Mouse (Mus musculus) heart, embryonic 16.5 days (tissue): ENCODE measurements at regions not wholly inside any gene's neighbourhood (a gene's known extent, or its start where the extent isn't known, plus 50 kb on each side); places are given as distances from the start of the nearest gene placed in this dataset.

Experiments used
- ATAC-seq: fragments of 200-750 bp; cut with Nextera tagmentation; replicated peaks from 2 replicates; pipeline ENCODE4 v1.8.0; 2017; ENCODE audit warnings: moderate number of reproducible peaks; ENCODE audit not compliant: insufficient read depth, low FRiP score; ENCODE audit errors: extremely low read depth
- H3K27ac ChIP-seq: fragments of 300-500 bp; sonication (generic); 2 replicates; pipeline ENCODE4 v1.5.1; 2014; ENCODE audit warnings: mild to moderate bottlenecking, low read length, control low read depth, moderate library complexity
- H3K27me3 ChIP-seq: fragments of 300-500 bp; sonication (generic); 2 replicates; pipeline ENCODE4 v1.6.1; 2014; ENCODE audit warnings: low read length, mixed read lengths; ENCODE audit not compliant: control insufficient read depth, insufficient read depth
- H3K36me3 ChIP-seq: fragments of 300-500 bp; sonication (generic); 2 replicates; pipeline ENCODE4 v1.6.1; 2014; ENCODE audit not compliant: control insufficient read depth, insufficient read depth
- H3K4me1 ChIP-seq: fragments of 300-500 bp; sonication (generic); 2 replicates; pipeline ENCODE4 v1.6.1; 2014; ENCODE audit warnings: low read length, mixed read lengths; ENCODE audit not compliant: control insufficient read depth, insufficient read depth
- H3K4me2 ChIP-seq: fragments of 300-500 bp; sonication (generic); 2 replicates; pipeline ENCODE4 v1.6.1; 2014; ENCODE audit warnings: low read depth, mild to moderate bottlenecking, control low read depth, low read length
- H3K4me3 ChIP-seq: fragments of 300-500 bp; sonication (generic); 2 replicates; pipeline ENCODE4 v1.5.1; 2014; ENCODE audit warnings: mild to moderate bottlenecking, control low read depth, low read length
- H3K9ac ChIP-seq: fragments of 300-500 bp; sonication (generic); 2 replicates; pipeline ENCODE4 v1.6.1; 2014; ENCODE audit warnings: low read length, control low read depth
- H3K9me3 ChIP-seq: fragments of 300-500 bp; sonication (generic); replicated peaks from 2 replicates; pipeline ENCODE4 v1.6.1; 2016; ENCODE audit warnings: low read length; ENCODE audit not compliant: control insufficient read depth
- WGBS: fragments of 180-500 bp; shearing (Covaris S2); extraction: QIAGEN DNeasy Blood & Tissue Kit; methylation state at CpG from one replicate; pipeline ENCODE4 v1.1.7; 2014; 5-methylcytosine and 5-hydroxymethylcytosine counted together

GRCm38 (mm10) chr2:172773176-172773575, 166.9 kb downstream of the Bmp7 start:
- Histone ChIP-seq H3K36me3 (no peaks in the 10 kb centered on the region), H3K9ac (no peak overlapping the region), H3K4me1 (no peaks in the 10 kb centered on the region), H3K27ac (no peak overlapping the region), H3K4me2 (no peak overlapping the region), H3K27me3 (no peaks in the 10 kb centered on the region), H3K4me3 (no peak overlapping the region), H3K9me3 (0 out of 2 replicates have a peak, but pooled peaks cover 6% of the 10 kb centered on the region)
- WGBS, result 0% methylated on average over 2 of the region's 2 CpGs
- ATAC-seq, result no peak; the same call in 1 of the 2 replicates

DNA sequence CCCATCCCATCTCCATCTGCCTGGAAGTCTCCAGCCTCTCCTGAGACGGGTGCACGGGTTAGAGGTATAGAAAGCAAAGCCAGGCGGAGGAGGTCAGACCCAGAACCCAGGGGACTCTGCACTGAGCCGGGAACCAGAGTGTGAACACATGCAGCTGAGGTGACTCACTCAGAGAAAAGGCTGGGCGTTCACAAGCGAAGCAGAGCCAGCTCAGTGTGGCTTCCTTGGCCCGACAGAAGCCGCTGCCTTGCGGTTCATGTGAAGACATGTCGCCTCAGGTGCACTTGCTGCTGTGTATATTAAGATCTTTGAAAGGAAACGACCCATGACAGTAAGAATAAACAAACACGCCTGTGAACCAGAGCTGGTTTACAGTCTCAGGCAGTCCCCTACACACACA, 163.6 kb downstream of the Bmp7 start:
- H3K9me3 ChIP-seq, result 0 out of 2 replicates have a peak, but pooled peaks cover 6% of the 10 kb centered on the region
- no peak for ATAC-seq
- H3K27ac ChIP-seq, result no peak overlapping the region
- no peak overlapping the region for H3K9ac ChIP-seq
- H3K4me1 ChIP-seq, result no peaks in the 10 kb centered on the region
- WGBS, result 61% methylated on average over 12 of the region's 12 CpGs
- no peak overlapping the region for H3K4me3 ChIP-seq
- H3K4me2 ChIP-seq, result no peak overlapping the region
- H3K36me3 ChIP-seq, result no peaks in the 10 kb centered on the region
- peaks cover 14% of the 10 kb centered on the region for H3K27me3 ChIP-seq

- H3K4me3 ChIP-seq, result no peak overlapping the region
- no peak for ATAC-seq
- WGBS, result 56% methylated on average over 2 of the region's 2 CpGs
Observed at GRCm38 (mm10) chr2:172777774-172778173, 162.3 kb downstream of the Bmp7 start.

DNA sequence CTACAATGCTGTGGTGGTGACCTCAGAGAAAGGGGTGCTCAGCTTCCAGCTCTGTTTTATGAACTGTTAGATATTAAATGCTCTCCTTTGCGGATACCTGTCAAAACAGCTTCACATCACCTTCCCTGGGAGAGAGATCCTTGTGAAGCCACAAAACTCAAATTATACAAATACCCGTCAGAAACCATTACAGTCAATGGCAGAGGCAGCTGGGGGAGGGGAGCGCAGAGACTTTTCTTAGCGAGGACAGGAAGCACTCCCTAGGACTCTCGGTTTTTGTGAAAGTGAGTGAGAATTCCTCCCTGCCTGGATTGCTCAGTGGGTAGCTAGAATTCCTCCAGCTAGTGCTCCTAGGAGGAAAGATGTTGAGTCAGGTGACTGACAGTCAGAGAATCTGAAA, 161.0 kb downstream of the Bmp7 start:
- Histone ChIP-seq H3K27ac (no peak overlapping the region), H3K9me3 (peaks cover 14% of the 10 kb centered on the region), H3K27me3 (peaks cover 14% of the 10 kb centered on the region), H3K9ac (no peak overlapping the region), H3K36me3 (no peaks in the 10 kb centered on the region), H3K4me3 (no peak overlapping the region), H3K4me1 (no peaks in the 10 kb centered on the region), H3K4me2 (no peak overlapping the region)
- WGBS, result 18% methylated on average over 5 of the region's 5 CpGs
- no peak for ATAC-seq

More at GRCm38 (mm10) chr2:172777774-172778173, 162.3 kb downstream of the Bmp7 start:
- no peak overlapping the region for H3K9ac ChIP-seq
- H3K9me3 ChIP-seq, result 0 out of 2 replicates have a peak, but pooled peaks cover 6% of the 10 kb centered on the region
- no peak overlapping the region for H3K27ac ChIP-seq
- H3K4me1 ChIP-seq, result no peaks in the 10 kb centered on the region
- peaks cover 14% of the 10 kb centered on the region for H3K27me3 ChIP-seq
- no peaks in the 10 kb centered on the region for H3K36me3 ChIP-seq
- no peak overlapping the region for H3K4me2 ChIP-seq

DNA sequence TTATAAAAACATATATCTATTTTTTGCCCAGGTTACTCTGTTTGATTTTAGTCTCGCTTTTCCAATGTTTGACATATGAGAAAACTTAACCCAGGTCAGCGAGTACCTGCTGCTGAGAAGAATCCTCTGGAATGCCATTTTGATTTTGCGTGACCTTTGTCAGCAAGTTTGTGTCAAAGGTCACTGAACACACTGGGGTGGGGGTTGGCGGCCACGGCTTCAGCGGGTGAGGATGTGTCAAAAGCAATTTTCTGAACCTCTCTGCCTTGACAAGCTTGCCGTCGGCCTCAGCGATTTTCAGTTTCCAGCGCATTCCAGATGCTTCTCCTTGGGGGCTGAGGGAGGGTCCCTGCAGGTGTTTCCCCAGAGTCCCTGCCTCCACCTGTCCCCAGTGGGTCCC, 157.4 kb downstream of the Bmp7 start:
- Histone ChIP-seq H3K36me3 (no peaks in the 10 kb centered on the region), H3K9me3 (peaks cover 12% of the 10 kb centered on the region), H3K4me2 (no peak overlapping the region), H3K4me3 (no peak overlapping the region), H3K9ac (no peak overlapping the region), H3K27me3 (peaks cover 27% of the 10 kb centered on the region), H3K4me1 (peaks cover 4% of the 10 kb centered on the region; the same call in 1 of the 2 replicates), H3K27ac (no peak overlapping the region)
- no peak for ATAC-seq
- WGBS, result 74% methylated on average over 10 of the region's 10 CpGs

- Histone ChIP-seq H3K27ac (no peak overlapping the region), H3K36me3 (no peaks in the 10 kb centered on the region), H3K27me3 (peaks cover 40% of the 10 kb centered on the region), H3K9ac (no peak overlapping the region), H3K4me1 (peaks cover 4% of the 10 kb centered on the region; the same call in 1 of the 2 replicates), H3K4me3 (no peak overlapping the region), H3K9me3 (peaks cover 8% of the 10 kb centered on the region), H3K4me2 (no peak overlapping the region)
- no peak for ATAC-seq
- WGBS, result 28% methylated on average over 2 of the region's 2 CpGs
Observed at GRCm38 (mm10) chr2:172786297-172786696, 153.8 kb downstream of the Bmp7 start.

- 18% methylated on average over 30 of the region's 30 CpGs for WGBS
Observed at GRCm38 (mm10) chr2:172787203-172787944, 152.7 kb downstream of the Bmp7 start.

DNA sequence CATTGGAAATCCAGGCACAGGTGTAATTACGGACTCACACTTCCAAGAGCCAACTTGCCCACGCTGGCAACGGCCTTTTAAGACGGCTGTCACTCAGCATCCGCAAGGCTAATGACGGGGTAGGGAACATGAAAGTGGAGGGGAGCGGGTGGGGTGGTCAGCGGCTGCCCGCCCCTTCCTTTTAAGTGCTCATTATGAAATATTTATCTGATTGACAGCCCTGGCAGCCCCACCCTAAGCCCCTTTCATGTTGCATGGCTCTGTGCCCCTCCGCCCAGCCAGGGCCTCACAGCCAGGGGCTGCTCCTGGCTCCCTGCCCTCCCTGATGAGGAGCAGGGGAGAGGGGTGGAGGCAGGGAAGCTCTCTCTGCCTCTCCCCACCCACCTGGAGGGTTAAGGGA, 150.9 kb downstream of the Bmp7 start:
- H3K27me3 ChIP-seq, result peaks cover 40% of the 10 kb centered on the region
- H3K4me2 ChIP-seq, result no peak overlapping the region

More at GRCm38 (mm10) chr2:172787203-172787944, 152.7 kb downstream of the Bmp7 start:
- Histone ChIP-seq H3K36me3 (no peaks in the 10 kb centered on the region), H3K27ac (no peak overlapping the region), H3K4me1 (peaks cover 4% of the 10 kb centered on the region; the same call in 1 of the 2 replicates), H3K27me3 (peaks cover 40% of the 10 kb centered on the region), H3K4me3 (peak overlapping the region; percentile 37), H3K4me2 (peak overlapping the region; percentile 60), H3K9ac (peak overlapping the region; percentile 41; the same call in 1 of the 2 replicates), H3K9me3 (peaks cover 8% of the 10 kb centered on the region)
- no peak for ATAC-seq

DNA sequence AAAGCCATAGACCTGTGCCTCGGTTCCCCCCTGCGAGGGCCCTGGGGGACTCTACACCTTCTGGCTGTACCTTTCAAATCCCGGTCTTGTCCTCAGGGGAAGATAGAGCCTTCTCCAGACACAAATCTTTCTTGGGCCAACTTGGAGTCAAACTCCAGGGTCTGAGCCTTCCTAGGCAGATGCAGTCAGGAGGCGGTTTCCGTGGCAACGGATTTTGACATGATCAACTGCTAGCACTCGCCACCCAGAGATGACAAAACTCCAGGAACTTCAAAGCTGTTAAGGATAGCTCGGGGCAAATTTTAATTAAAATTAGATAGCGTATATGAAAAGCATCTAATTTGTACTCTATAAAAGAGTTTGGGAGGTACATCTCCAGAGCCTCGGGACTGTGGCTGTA, 147.6 kb downstream of the Bmp7 start:
- 72% methylated on average over 10 of the region's 10 CpGs for WGBS
- Histone ChIP-seq H3K4me1 (peaks cover 1% of the 10 kb centered on the region; the same call in 1 of the 2 replicates), H3K4me2 (no peak overlapping the region), H3K36me3 (no peaks in the 10 kb centered on the region), H3K9ac (no peak overlapping the region), H3K27ac (no peak overlapping the region), H3K27me3 (peaks cover 28% of the 10 kb centered on the region), H3K4me3 (no peak overlapping the region), H3K9me3 (peaks cover 4% of the 10 kb centered on the region; the same call in 1 of the 2 replicates)
- ATAC-seq, result no peak

More for the DNA sequence above, 150.9 kb downstream of the Bmp7 start:
- no peak overlapping the region for H3K9ac ChIP-seq
- H3K36me3 ChIP-seq, result no peaks in the 10 kb centered on the region
- no peak for ATAC-seq
- no peak overlapping the region for H3K27ac ChIP-seq
- WGBS, result 25% methylated on average over 10 of the region's 10 CpGs
- H3K4me1 ChIP-seq, result peaks cover 4% of the 10 kb centered on the region; the same call in 1 of the 2 replicates
- no peak overlapping the region for H3K4me3 ChIP-seq
- H3K9me3 ChIP-seq, result no peaks in the 10 kb centered on the region
